Mouse (Mus musculus) CH12.LX (cell line): ENCODE measurements around the gene Alk. TPM values are rescaled to one million over a fixed set of nuclear protein-coding genes. Genes with fewer than 3 reads are reported as not detected.

Experiments
- DNase-seq: peaks from one replicate; pipeline ENCODE4 v3.0.0-alpha.2; 2013; ENCODE audit errors: extremely low read depth
- H3K27ac ChIP-seq: 2 replicates; pipeline ENCODE4 v1.5.1; 2012; ENCODE audit warnings: low read depth, mild to moderate bottlenecking, control low read depth, moderate library complexity; ENCODE audit not compliant: insufficient read depth
- H3K27me3 ChIP-seq: replicated peaks from 2 replicates; pipeline ENCODE3; 2012; ENCODE audit warnings: inconsistent platforms
- H3K36me3 ChIP-seq, 2 experiments: replicated peaks in 1 of 2; 2 replicates each; pipeline versions ENCODE3 to v1.6.1; 2012; ENCODE audit warnings: inconsistent platforms in 1 of 2, low read length in 1 of 2, mild to moderate bottlenecking in 1 of 2, mixed read lengths in 1 of 2, moderate library complexity in 1 of 2; ENCODE audit not compliant: control insufficient read depth in 1 of 2, insufficient read depth in 1 of 2
- H3K4me1 ChIP-seq, 2 experiments: 2 replicates each; pipeline ENCODE4 v1.6.1; 2012; ENCODE audit warnings: inconsistent platforms in 1 of 2, moderate library complexity in 1 of 2; ENCODE audit not compliant: insufficient read depth in 2 of 2, control insufficient read depth in 1 of 2
- H3K4me2 ChIP-seq: 2 replicates; pipeline ENCODE4 v1.6.1; 2012; ENCODE audit warnings: low read depth, mild to moderate bottlenecking, control low read depth; ENCODE audit not compliant: poor library complexity, insufficient read depth, severe bottlenecking
- H3K4me3 ChIP-seq, 3 experiments: fragments of 150-350 bp in 1 of 3; sonication (generic) in 1 of 3; replicated peaks in 1 of 3; 2 replicates each; pipeline versions ENCODE3 to v1.5.1; 2011 to 2012; ENCODE audit warnings: low read depth in 2 of 3, low read length in 2 of 3, mild to moderate bottlenecking in 2 of 3, moderate library complexity in 2 of 3, control low read depth in 1 of 3, improper control_type of control experiment in 1 of 3, inconsistent platforms in 1 of 3, mixed read lengths in 1 of 3; ENCODE audit not compliant: poor library complexity in 1 of 3
- H3K79me2 ChIP-seq: replicated peaks from 2 replicates; pipeline ENCODE4 v1.6.1; 2012; ENCODE audit warnings: mild to moderate bottlenecking, moderate library complexity; ENCODE audit not compliant: control insufficient read depth, poor library complexity, insufficient read depth, severe bottlenecking; ENCODE audit errors: extremely low read depth
- H3K9ac ChIP-seq: 2 replicates; pipeline ENCODE4 v1.6.1; 2012; ENCODE audit warnings: low read depth, mild to moderate bottlenecking, control low read depth, moderate library complexity; ENCODE audit not compliant: insufficient read depth
- H3K9me3 ChIP-seq: replicated peaks from 2 replicates; pipeline ENCODE3; 2012; ENCODE audit warnings: low read length, inconsistent platforms, mixed read lengths
- BHLHE40 ChIP-seq: IDR thresholded peaks from 2 replicates; pipeline ENCODE4 v1.6.1; 2011; ENCODE audit warnings: mild to moderate bottlenecking, low read depth, low read length, improper control_type of control experiment
- CHD1 ChIP-seq: IDR thresholded peaks from 2 replicates; pipeline ENCODE4 v1.6.1; 2012; ENCODE audit warnings: low read depth, low read length, improper control_type of control experiment, inconsistent platforms
- EP300 ChIP-seq: IDR thresholded peaks from 2 replicates; pipeline ENCODE4 v1.6.1; 2011; ENCODE audit warnings: low read length, improper control_type of control experiment
- ETS1 ChIP-seq: conservative IDR thresholded peaks from 2 replicates; pipeline ENCODE4 v1.6.1; 2012; ENCODE audit warnings: low read depth, mild to moderate bottlenecking, inconsistent platforms, low read length, improper control_type of control experiment, moderate library complexity
- MAZ ChIP-seq: IDR thresholded peaks from 2 replicates; pipeline ENCODE4 v1.6.1; 2012; ENCODE audit warnings: low read depth, mild to moderate bottlenecking, inconsistent platforms, low read length, improper control_type of control experiment, moderate library complexity
- MEF2A ChIP-seq: IDR thresholded peaks from 2 replicates; pipeline ENCODE4 v1.6.1; 2014; ENCODE audit warnings: low read depth, mild to moderate bottlenecking, inconsistent platforms, low read length, improper control_type of control experiment, borderline replicate concordance
- MXI1 ChIP-seq: IDR thresholded peaks from 2 replicates; pipeline ENCODE4 v1.6.1; 2011; ENCODE audit warnings: mild to moderate bottlenecking, low read depth, low read length, improper control_type of control experiment
- NRF1 ChIP-seq: IDR thresholded peaks from 2 replicates; pipeline ENCODE4 v1.6.1; 2014; ENCODE audit warnings: low read depth, mild to moderate bottlenecking, inconsistent platforms, low read length, improper control_type of control experiment, moderate library complexity
- POLR2AphosphoS2 ChIP-seq: IDR thresholded peaks from 2 replicates; pipeline ENCODE4 v1.6.1; 2011; ENCODE audit warnings: low read depth, low read length, improper control_type of control experiment
- RAD21 ChIP-seq: IDR thresholded peaks from 2 replicates; pipeline ENCODE4 v1.6.1; 2011; ENCODE audit warnings: low read depth, mild to moderate bottlenecking, low read length, improper control_type of control experiment, moderate library complexity
- SIN3A ChIP-seq: IDR thresholded peaks from 2 replicates; pipeline ENCODE4 v1.6.1; 2012; ENCODE audit warnings: low read length, improper control_type of control experiment, inconsistent platforms
- SMC3 ChIP-seq: IDR thresholded peaks from 2 replicates; pipeline ENCODE4 v1.6.1; 2011; ENCODE audit warnings: low read depth, low read length, improper control_type of control experiment
- TBP ChIP-seq: conservative IDR thresholded peaks from 2 replicates; pipeline ENCODE4 v1.6.1; 2011; ENCODE audit warnings: low read depth, low read length, improper control_type of control experiment
- dilution Hi-C: fragments of 300-500 bp; cut with MboI; formaldehyde crosslinking; loops from 2 replicates; pipeline ENCODE4 v1.14.3; 2020; ENCODE audit warnings: low sequenced_read_pairs; ENCODE audit not compliant: extremely low pct_unique_long_range_greater_than_20kb, extremely low pct_ligation_motif_present
- in situ Hi-C: fragments of 300-500 bp; cut with MboI; formaldehyde crosslinking; loops from 3 replicates; pipeline ENCODE4 v1.14.3; 2019; ENCODE audit warnings: low sequenced_read_pairs, low pct_ligation_motif_present, low pct_unique_long_range_greater_than_20kb, mixed read lengths
- polyA plus RNA-seq: library from polyadenylated mRNA; unstranded; fragments of >175 nt; gene quantifications from 2 replicates; pipeline ENCODE4 v1.2.1, GENCODE M21; 2012; ENCODE audit warnings: low read depth; ENCODE audit not compliant: insufficient read length
- total RNA-seq, 2 experiments: library from RNA; depleted of rRNA; stranded (reverse); fragments of 300-350 nt in 1 of 2; fragments of >200 nt in 1 of 2; gene quantifications; 2 replicates each; pipeline ENCODE4 v1.2.3; 2012 to 2014

Alk gene
- total and polyA plus RNA-seq, 3 experiments, result 0.38 to 0.63 (median 0.44) TPM

- dilution Hi-C loops (no loop called here), in situ Hi-C loops (loop anchor here (25.0 kb wide), 1 partner anchor 564 kb away; no protein-coding TSS in a partner anchor)
- H3K9me3 ChIP-seq, result no peaks in the 10 kb centered on the region
These were observed 655.7 kb downstream of the Alk start for GRCm38 (mm10) chr17:71948687-71949086.

GRCm38 (mm10) chr17:71947452-71947851 lies 657.0 kb downstream of the Alk start:
- Histone ChIP-seq H3K4me2 (no peak overlapping the region), H3K9ac (no peak overlapping the region), H3K36me3 (no peaks in the 10 kb centered on the region), H3K4me3 (no peak overlapping the region), H3K27ac (no peak overlapping the region), H3K4me1 (peaks cover 0 to 3% of the 10 kb centered on the region in 2 experiments; a peak in 3 of 4 replicates), H3K79me2 (no peaks in the 10 kb centered on the region), H3K27me3 (no peaks in the 10 kb centered on the region), H3K9me3 (no peaks in the 10 kb centered on the region)
- in situ Hi-C loops (loop anchor here (25.0 kb wide), 1 partner anchor 565 kb away; no protein-coding TSS in a partner anchor), dilution Hi-C loops (no loop called here)
- no peak for DNase-seq
- TF ChIP-seq BHLHE40, result no peak
- TF ChIP-seq CHD1, result no peak
- no peak for TF ChIP-seq SMC3
- no peak for TF ChIP-seq SIN3A
- TF ChIP-seq TBP, result no peak

More at GRCm38 (mm10) chr17:71948687-71949086, 655.7 kb downstream of the Alk start:
- TF ChIP-seq CHD1, result no peak
- TF ChIP-seq, all 38 proteins: peak for 0
- H3K79me2 ChIP-seq, result no peaks in the 10 kb centered on the region
- H3K4me3 ChIP-seq, result no peak overlapping the region
- H3K36me3 ChIP-seq, result no peaks in the 10 kb centered on the region
- H3K27me3 ChIP-seq, result no peaks in the 10 kb centered on the region
- H3K4me2 ChIP-seq, result no peak overlapping the region
- no peak overlapping the region for H3K27ac ChIP-seq
- DNase-seq, result no peak
- peaks cover 0 to 3% of the 10 kb centered on the region in 2 experiments; a peak in 3 of 4 replicates for H3K4me1 ChIP-seq
- H3K9ac ChIP-seq, result no peak overlapping the region

DNA sequence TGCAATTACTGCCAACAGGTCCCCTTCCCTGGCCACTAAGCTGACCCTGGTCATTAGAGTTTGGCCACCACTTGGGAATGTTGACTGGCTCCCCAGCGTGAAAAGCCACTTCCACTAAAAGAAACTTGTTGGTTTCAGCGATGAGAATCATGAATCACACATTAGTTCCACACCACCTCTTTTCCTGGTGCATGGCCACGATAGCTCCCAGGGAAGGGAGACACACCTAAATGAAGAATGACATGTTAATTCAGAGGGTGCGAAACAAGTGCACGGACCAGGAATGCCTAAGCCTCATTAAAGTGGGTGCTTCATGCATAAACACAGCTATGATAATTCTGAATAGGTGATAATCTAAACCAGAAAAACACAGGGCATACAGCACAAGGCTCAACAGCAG lies 660.4 kb downstream of the Alk start:
- dilution Hi-C loops, result no loop called here
- H3K36me3 ChIP-seq, result no peaks in the 10 kb centered on the region
- no peak overlapping the region for H3K9ac ChIP-seq
- no peaks in the 10 kb centered on the region for H3K27me3 ChIP-seq
- peaks cover 0 to 21% of the 10 kb centered on the region in 2 experiments; a peak in 3 of 4 replicates for H3K4me1 ChIP-seq
- no peak for DNase-seq
- no peak overlapping the region for H3K4me2 ChIP-seq
- no peaks in the 10 kb centered on the region for H3K9me3 ChIP-seq
- no peak for TF ChIP-seq NRF1
- TF ChIP-seq RAD21, result no peak
- no peak for TF ChIP-seq MEF2A
- no peak for TF ChIP-seq MXI1
- TF ChIP-seq POLR2AphosphoS2, result no peak
- no peak for TF ChIP-seq CHD1
- no peak for TF ChIP-seq EP300
- no peak for TF ChIP-seq ETS1
- no peak for TF ChIP-seq MAZ
- TF ChIP-seq, all 38 proteins: peak for 0
- no peak overlapping the region for H3K27ac ChIP-seq
- no peak overlapping the region for H3K4me3 ChIP-seq
- in situ Hi-C loops, result loop anchor here (25.0 kb wide), 1 partner anchor 568 kb away; no protein-coding TSS in a partner anchor
- H3K79me2 ChIP-seq, result no peaks in the 10 kb centered on the region
